Mouse (Mus musculus) limb, embryonic 14.5 days (tissue): Measurements from ENCODE around the gene Rpl39. TPM values are rescaled to one million over a fixed set of nuclear protein-coding genes. Genes with fewer than 3 reads are reported as not detected.
A peak's percentile ranks its signal among the peaks of the same experiment; 100 is the strongest.

Experiments used
- ATAC-seq: fragments of 200-750 bp; cut with Nextera tagmentation; 2 replicates; pipeline ENCODE4 v1.8.0; 2017; ENCODE audit warnings: low read depth, moderate number of reproducible peaks, moderate TSS enrichment; ENCODE audit not compliant: low FRiP score
- DNase-seq: peaks from one replicate; pipeline ENCODE4 v3.0.0-alpha.2; 2015; ENCODE audit warnings: low spot score
- H3K27ac ChIP-seq: fragments of 300-500 bp; sonication (generic); replicated peaks from 2 replicates; pipeline ENCODE4 v1.5.1; 2014; ENCODE audit warnings: low read depth, mild to moderate bottlenecking, low read length, moderate library complexity, mixed read lengths
- H3K27me3 ChIP-seq: fragments of 300-500 bp; sonication (generic); 2 replicates; pipeline ENCODE4 v1.6.1; 2014; ENCODE audit warnings: low read length, mixed read lengths; ENCODE audit not compliant: control insufficient read depth, insufficient read depth
- H3K36me3 ChIP-seq: fragments of 300-500 bp; sonication (generic); 2 replicates; pipeline ENCODE4 v1.6.1; 2014; ENCODE audit warnings: mild to moderate bottlenecking, low read length, moderate library complexity, mixed read lengths; ENCODE audit not compliant: control insufficient read depth, insufficient read depth
- H3K4me1 ChIP-seq: fragments of 300-500 bp; sonication (generic); 2 replicates; pipeline ENCODE4 v1.6.1; 2014; ENCODE audit warnings: antibody characterized with exemption, low read length, mixed read lengths; ENCODE audit not compliant: control insufficient read depth, insufficient read depth
- H3K4me2 ChIP-seq: fragments of 300-500 bp; sonication (generic); replicated peaks from 2 replicates; pipeline ENCODE4 v1.6.1; 2014; ENCODE audit warnings: low read depth, mild to moderate bottlenecking, low read length, moderate library complexity; ENCODE audit not compliant: severe bottlenecking
- H3K4me3 ChIP-seq: fragments of 300-500 bp; sonication (generic); replicated peaks from 2 replicates; pipeline ENCODE4 v1.5.1; 2014; ENCODE audit warnings: low read length
- H3K9ac ChIP-seq: fragments of 300-500 bp; sonication (generic); 2 replicates; pipeline ENCODE4 v1.6.1; 2014; ENCODE audit warnings: mild to moderate bottlenecking, low read depth, low read length, moderate library complexity; ENCODE audit not compliant: severe bottlenecking
- H3K9me3 ChIP-seq: fragments of 300-500 bp; sonication (generic); 2 replicates; pipeline ENCODE4 v1.6.1; 2016; ENCODE audit warnings: low read length; ENCODE audit not compliant: control insufficient read depth
- POLR2A ChIP-seq: fragments of 200-500 bp; IDR thresholded peaks from 2 replicates; pipeline ENCODE4 v1.8.0; 2012; ENCODE audit warnings: inconsistent platforms, mild to moderate bottlenecking, moderate library complexity, borderline replicate concordance; ENCODE audit not compliant: insufficient read depth, insufficient read length; ENCODE audit errors: extremely low read depth
- WGBS: fragments of 180-500 bp; shearing (Covaris S2); extraction: QIAGEN DNeasy Blood & Tissue Kit; methylation state at CpG from one replicate; pipeline ENCODE4 v1.1.7; 2014; 5-methylcytosine and 5-hydroxymethylcytosine counted together
- polyA plus RNA-seq, 2 experiments: library from polyadenylated mRNA; depleted of rRNA in 1 of 2; stranded (reverse) in 1 of 2; unstranded in 1 of 2; fragments of >200 nt; fragmentation: Nextera tagmentation in 1 of 2; extraction: Ambion mirVana in 1 of 2; gene quantifications; 2 replicates each; pipeline versions ENCODE4 v1.2.1 to v1.2.3; 2012 to 2014

Gene Rpl39
- polyA plus RNA-seq (2012; rRNA removed) (539 and 1,130 TPM in 2 replicates), polyA plus RNA-seq (2014; fragmentation: Nextera tagmentation; extraction: Ambion mirVana) (592 and 658 TPM in 2 replicates)

DNA sequence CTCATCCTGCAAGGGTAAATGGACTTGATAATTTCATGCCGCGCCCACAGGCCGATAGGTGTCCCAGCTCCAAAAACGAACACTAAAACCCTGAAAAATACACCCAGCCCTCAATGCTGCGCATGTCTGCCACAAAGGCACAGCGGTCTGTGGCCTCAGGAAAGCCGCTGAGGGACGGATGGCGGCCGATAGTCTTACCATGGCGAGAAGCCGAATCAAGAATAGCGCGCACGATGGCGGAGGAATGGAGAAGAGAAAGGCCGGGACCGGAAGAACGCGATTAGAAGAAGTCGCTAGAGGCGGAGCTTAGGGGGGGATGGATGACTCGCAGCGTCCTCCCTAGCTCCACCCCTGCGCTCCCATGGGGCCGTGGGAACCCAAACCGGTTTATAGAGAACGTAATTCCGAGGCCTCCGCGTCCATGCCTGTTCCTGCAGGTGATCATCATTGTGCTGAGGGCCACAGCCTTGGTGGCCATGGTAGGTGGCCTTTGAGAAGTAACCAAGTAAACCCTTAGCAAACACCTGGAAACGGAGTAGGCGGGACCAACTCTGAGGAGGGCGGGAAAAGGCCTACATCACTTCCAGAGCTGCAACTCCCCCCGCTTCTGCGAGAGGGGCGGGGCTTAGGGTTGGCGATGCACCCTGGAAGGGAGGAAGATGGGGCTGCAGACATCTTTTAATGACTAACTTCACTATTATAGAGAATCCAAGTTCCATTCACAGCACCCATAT, at the start of gene Rpl39:
TSS of gene Rpl39 (minus strand) at position 476 of the 734 bp plus-strand sequence.
- Histone ChIP-seq H3K27me3 (no peaks in the 10 kb centered on the region), H3K4me2 (peak within 1 kb of the TSS; percentile 60), H3K4me1 (0 out of 2 replicates have a peak, but pooled peaks cover 5% of the 10 kb centered on the region), H3K9ac (peak within 1 kb of the TSS; percentile 72), H3K9me3 (no peaks in the 10 kb centered on the region), H3K36me3 (peaks cover 18% of the 10 kb centered on the region), H3K4me3 (peak within 1 kb of the TSS; percentile 52), H3K27ac (peak within 1 kb of the TSS; percentile 81)
- TF ChIP-seq POLR2A, result peak; percentile 56; the same call in 1 of the 2 replicates
- 26% methylated on average over 35 of the region's 38 CpGs for WGBS
- DNase-seq (peak; percentile 92), ATAC-seq (peak; percentile 94)

DNA sequence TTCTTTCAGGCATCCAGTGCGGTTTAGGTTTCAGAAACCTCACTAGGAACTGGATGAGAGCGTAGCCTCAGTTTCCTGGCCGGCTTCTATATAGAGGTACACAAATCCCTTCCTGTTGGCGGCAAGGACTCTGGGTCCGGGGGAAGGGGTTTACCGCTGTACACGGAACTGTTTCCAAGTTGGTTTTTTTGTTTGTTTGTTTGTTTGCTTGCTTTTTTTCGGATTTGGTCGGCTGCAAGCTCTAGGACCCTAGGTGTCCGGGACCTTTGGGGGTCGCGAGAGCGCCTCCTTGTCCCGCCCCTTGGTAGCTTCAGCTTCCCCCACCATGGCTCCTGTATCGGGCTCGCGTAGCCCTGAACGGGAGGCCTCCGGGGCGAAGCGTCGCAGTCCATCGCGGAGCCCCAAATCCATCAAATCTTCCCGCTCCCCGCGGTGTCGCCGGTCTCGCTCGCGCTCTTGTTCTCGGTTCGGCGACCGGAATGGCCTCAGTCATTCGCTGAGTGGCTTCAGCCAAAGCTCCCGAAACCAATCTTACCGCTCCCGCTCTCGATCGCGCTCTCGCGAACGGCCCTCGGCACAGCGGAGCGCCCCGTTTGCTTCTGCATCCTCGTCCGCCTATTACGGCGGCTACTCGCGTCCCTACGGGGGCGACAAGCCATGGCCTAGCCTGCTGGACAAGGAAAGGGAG, 41.6 kb upstream of the Rpl39 start, which contains the start of gene Nkap:
TSS of gene Nkap (plus strand) at position 125 of the 688 bp plus-strand sequence.
- no peaks in the 10 kb centered on the region for H3K9me3 ChIP-seq
- H3K4me1 ChIP-seq, result 0 out of 2 replicates have a peak, but pooled peaks cover 3% of the 10 kb centered on the region
- peak within 1 kb of the TSS; percentile 51 for H3K4me2 ChIP-seq
- DNase-seq (peak; percentile 83), ATAC-seq (peak; percentile 91)
- H3K27me3 ChIP-seq, result no peaks in the 10 kb centered on the region
- H3K27ac ChIP-seq, result peak within 1 kb of the TSS; percentile 65
- TF ChIP-seq POLR2A, result no peak
- 19% methylated on average over 49 of the region's 58 CpGs for WGBS
- H3K4me3 ChIP-seq, result peak within 1 kb of the TSS; percentile 57
- H3K9ac ChIP-seq, result peak within 1 kb of the TSS; percentile 79
- no peaks in the 10 kb centered on the region for H3K36me3 ChIP-seq

DNA sequence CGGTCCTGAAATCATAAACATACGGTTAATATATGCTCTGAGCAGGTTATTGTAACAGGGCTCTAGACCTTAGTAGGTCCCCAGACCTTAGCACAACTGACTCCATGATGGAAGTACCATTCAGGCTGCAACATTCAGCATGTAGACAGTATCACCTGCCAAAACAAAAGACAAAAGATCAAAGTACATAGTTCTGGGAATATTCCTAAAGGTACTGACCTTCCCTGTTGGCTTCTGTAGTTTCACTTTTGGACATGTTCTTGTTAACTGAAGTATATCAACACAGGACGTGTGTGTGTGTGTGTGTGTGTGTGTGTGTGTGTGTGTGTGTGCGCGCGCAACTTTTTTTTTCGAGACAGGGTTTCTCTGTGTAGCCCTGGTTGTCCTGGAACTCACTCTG, 40.3 kb upstream of the Rpl39 start:
- Histone ChIP-seq H3K36me3 (no peaks in the 10 kb centered on the region), H3K4me2 (no peak overlapping the region), H3K9me3 (no peaks in the 10 kb centered on the region), H3K4me1 (0 out of 2 replicates have a peak, but pooled peaks cover 3% of the 10 kb centered on the region), H3K4me3 (no peak overlapping the region), H3K27me3 (no peaks in the 10 kb centered on the region), H3K9ac (no peak overlapping the region), H3K27ac (no peak overlapping the region)
- ATAC-seq (no peak), DNase-seq (no peak)
- no peak for TF ChIP-seq POLR2A
- 91% methylated on average over 7 of the region's 7 CpGs for WGBS

DNA sequence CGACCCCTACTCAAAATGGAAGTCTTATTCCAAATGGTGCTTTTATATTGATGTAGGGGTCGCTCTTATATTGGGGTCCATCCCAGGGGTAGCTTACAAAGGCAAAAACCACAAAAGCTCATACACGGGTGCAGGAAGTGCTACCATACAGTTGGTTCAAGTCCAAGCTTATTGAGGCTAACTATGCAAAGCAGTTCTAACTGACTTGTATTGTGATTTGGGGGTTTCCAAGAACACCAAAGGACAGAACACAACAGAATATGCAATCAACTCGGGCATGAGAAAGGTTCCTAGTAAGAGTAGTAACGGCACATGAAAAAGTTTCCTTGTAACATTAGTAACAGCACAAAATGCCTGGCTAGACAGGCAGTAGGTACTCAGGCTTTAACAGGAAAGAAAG, 35.0 kb upstream of the Rpl39 start:
- Histone ChIP-seq H3K4me2 (no peak overlapping the region), H3K4me3 (no peak overlapping the region), H3K27me3 (no peaks in the 10 kb centered on the region), H3K36me3 (no peaks in the 10 kb centered on the region), H3K9ac (no peak overlapping the region), H3K4me1 (no peaks in the 10 kb centered on the region), H3K27ac (no peak overlapping the region), H3K9me3 (no peaks in the 10 kb centered on the region)
- TF ChIP-seq POLR2A, result no peak
- WGBS, result 69% methylated on average over 5 of the region's 5 CpGs
- no peak for ATAC-seq
- no peak for DNase-seq

DNA sequence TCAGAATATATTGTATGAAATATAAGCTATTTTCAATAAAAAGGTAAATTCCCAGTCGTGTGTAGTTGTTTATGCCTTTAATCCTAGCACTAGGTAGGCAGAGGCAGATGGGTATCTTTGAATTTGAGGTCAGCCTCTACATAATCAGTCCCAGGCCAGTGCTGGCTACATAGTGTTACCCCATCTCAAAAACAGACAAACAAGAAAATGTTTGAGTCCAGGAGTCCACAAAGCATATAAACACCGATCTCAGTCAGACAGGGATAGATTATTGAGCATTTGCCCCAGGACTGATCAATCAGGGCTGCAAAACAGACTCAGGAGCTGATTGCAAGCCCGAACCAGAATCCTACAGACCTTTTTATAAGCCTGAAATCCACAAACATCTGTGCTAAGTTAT, 34.4 kb upstream of the Rpl39 start:
- H3K4me3 ChIP-seq, result no peak overlapping the region
- 66% methylated on average over 3 of the region's 3 CpGs for WGBS
- ATAC-seq (no peak), DNase-seq (no peak)
- no peak overlapping the region for H3K4me2 ChIP-seq
- no peaks in the 10 kb centered on the region for H3K9me3 ChIP-seq
- no peak overlapping the region for H3K9ac ChIP-seq
- H3K27ac ChIP-seq, result no peak overlapping the region
- no peak for TF ChIP-seq POLR2A
- H3K27me3 ChIP-seq, result no peaks in the 10 kb centered on the region
- H3K4me1 ChIP-seq, result no peaks in the 10 kb centered on the region
- no peaks in the 10 kb centered on the region for H3K36me3 ChIP-seq
